Mouse (Mus musculus): Measurements from ENCODE around the gene Podxl. TPM values are rescaled to one million over a fixed set of nuclear protein-coding genes. Genes with fewer than 3 reads are reported as not detected.

The Podxl gene
- total RNA-seq (2021) = 10 to 100 TPM; 18.5 to 28.4 TPM
- long read RNA-seq, experiment 1, full-length matches to known transcripts = 1 of 11 reads
- long read RNA-seq, experiment 1, partial matches to known transcripts = 0 of 11 reads
- long read RNA-seq, experiment 1, other reads (novel, unspliced or antisense) = 10 of 11 reads
- long read RNA-seq, experiment 2, full-length matches to known transcripts = 3 of 16 reads
- long read RNA-seq, experiment 2, partial matches to known transcripts = 0 of 16 reads
- long read RNA-seq, experiment 2, other reads (novel, unspliced or antisense) = 13 of 16 reads

GRCm38 (mm10) chr6:31563235-31564181, at the start of gene Podxl:
Podxl (minus strand) TSS chr6:31563981.
- DNase-seq = peak; percentile 79

- DNase-seq = no peak
Observed at GRCm38 (mm10) chr6:31612560-31613270, 48.9 kb upstream of the Podxl start.

GRCm38 (mm10) chr6:31606429-31606828, 42.6 kb upstream of the Podxl start:
- no peak for DNase-seq

GRCm38 (mm10) chr6:31604629-31605265, 41.0 kb upstream of the Podxl start:
- no peak for DNase-seq

- no peak for DNase-seq
Observed at GRCm38 (mm10) chr6:31602489-31602888, 38.7 kb upstream of the Podxl start.

GRCm38 (mm10) chr6:31601131-31601530, 37.4 kb upstream of the Podxl start:
- DNase-seq = peak; percentile 45

- no peak for DNase-seq
Observed at GRCm38 (mm10) chr6:31599863-31600262, 36.1 kb upstream of the Podxl start.

GRCm38 (mm10) chr6:31598349-31598911, 34.6 kb upstream of the Podxl start:
- DNase-seq = no peak

- DNase-seq = no peak
Observed at GRCm38 (mm10) chr6:31597136-31597460, 33.3 kb upstream of the Podxl start.

GRCm38 (mm10) chr6:31596346-31597135, 32.8 kb upstream of the Podxl start:
- peak; percentile 15 for DNase-seq

- DNase-seq = no peak
Observed at GRCm38 (mm10) chr6:31592579-31593238, 28.9 kb upstream of the Podxl start.

- no peak for DNase-seq
Observed at GRCm38 (mm10) chr6:31592128-31592527, 28.3 kb upstream of the Podxl start.

GRCm38 (mm10) chr6:31591676-31592075, 27.9 kb upstream of the Podxl start:
- no peak for DNase-seq

- no peak for DNase-seq
Observed at GRCm38 (mm10) chr6:31590754-31591153, 27.0 kb upstream of the Podxl start.

- DNase-seq = no peak
Observed at GRCm38 (mm10) chr6:31589268-31589667, 25.5 kb upstream of the Podxl start.

GRCm38 (mm10) chr6:31587655-31588054, 23.9 kb upstream of the Podxl start:
- no peak for DNase-seq

GRCm38 (mm10) chr6:31586127-31586526, 22.3 kb upstream of the Podxl start:
- DNase-seq = no peak

GRCm38 (mm10) chr6:31576151-31576550, 12.4 kb upstream of the Podxl start:
- no peak for DNase-seq

GRCm38 (mm10) chr6:31575063-31575462, 11.3 kb upstream of the Podxl start:
- no peak for DNase-seq

- no peak for DNase-seq
Observed at GRCm38 (mm10) chr6:31571459-31571858, 7.7 kb upstream of the Podxl start.

Data from gastrocnemius, postnatal 25 days (tissue).